Mouse (Mus musculus) liver, postnatal 0 days (tissue): ENCODE results near the gene F830045P16Rik. TPM values are rescaled to one million over a fixed set of nuclear protein-coding genes. Genes with fewer than 3 reads are reported as not detected.

Experiments used
- ATAC-seq: fragments of 200-750 bp; cut with Nextera tagmentation; 2 replicates; pipeline ENCODE4 v1.8.0; 2017; ENCODE audit warnings: mild to moderate bottlenecking, moderate library complexity
- DNase-seq: peaks from one replicate; pipeline ENCODE4 v3.0.0-alpha.2; 2016
- H3K27ac ChIP-seq: fragments of 300-500 bp; sonication (generic); 2 replicates; pipeline ENCODE4 v1.5.1; 2014; ENCODE audit warnings: antibody characterized with exemption, moderate library complexity, mild to moderate bottlenecking, low read depth
- H3K27me3 ChIP-seq: fragments of 300-500 bp; sonication (generic); 2 replicates; pipeline ENCODE4 v1.6.1; 2014; ENCODE audit warnings: low read length, control low read depth, mixed read lengths; ENCODE audit not compliant: insufficient read depth
- H3K36me3 ChIP-seq: fragments of 300-500 bp; sonication (generic); replicated peaks from 2 replicates; pipeline ENCODE4 v1.6.1; 2014; ENCODE audit warnings: mild to moderate bottlenecking, control low read depth, low read length, moderate library complexity, mixed read lengths; ENCODE audit not compliant: insufficient read depth
- H3K4me1 ChIP-seq: fragments of 300-500 bp; sonication (generic); 2 replicates; pipeline ENCODE4 v1.6.1; 2014; ENCODE audit warnings: antibody characterized with exemption, mild to moderate bottlenecking, control low read depth; ENCODE audit not compliant: insufficient read depth
- H3K4me2 ChIP-seq: fragments of 300-500 bp; sonication (generic); 2 replicates; pipeline ENCODE4 v1.6.1; 2014; ENCODE audit warnings: low read depth, mild to moderate bottlenecking, low read length, moderate library complexity, mixed read lengths
- H3K4me3 ChIP-seq: fragments of 300-500 bp; sonication (generic); 2 replicates; pipeline ENCODE4 v1.5.1; 2014; ENCODE audit warnings: low read depth, low read length
- H3K9ac ChIP-seq: fragments of 300-500 bp; sonication (generic); replicated peaks from 2 replicates; pipeline ENCODE4 v1.6.1; 2014; ENCODE audit warnings: mild to moderate bottlenecking, moderate library complexity
- H3K9me3 ChIP-seq: fragments of 300-500 bp; sonication (generic); 2 replicates; pipeline ENCODE4 v1.6.1; 2016; ENCODE audit warnings: mild to moderate bottlenecking, control low read depth, low read length, mixed read lengths
- CTCF ChIP-seq: sonication (generic); IDR thresholded peaks from 2 replicates; pipeline ENCODE4 v1.5.1; 2016; ENCODE audit warnings: antibody characterized with exemption, low read depth
- EP300 ChIP-seq: IDR thresholded peaks from 2 replicates; pipeline ENCODE4 v1.6.1; 2016; ENCODE audit warnings: antibody characterized with exemption, low read depth, mild to moderate bottlenecking
- WGBS: fragments of 180-500 bp; shearing (Covaris S2); extraction: QIAGEN DNeasy Blood & Tissue Kit; methylation state at CpG from one replicate; pipeline ENCODE4 v1.1.7; 2014; ENCODE audit not compliant: insufficient replicate concordance; 5-methylcytosine and 5-hydroxymethylcytosine counted together
- polyA plus RNA-seq: library from polyadenylated mRNA; unstranded; fragments of >200 nt; fragmentation: Nextera tagmentation; extraction: Ambion mirVana; gene quantifications from 2 replicates; pipeline ENCODE4 v1.2.1, GENCODE M21; 2015

F830045P16Rik gene
- polyA plus RNA-seq, 1 experiment from 2014 or later = not detected

GRCm38 (mm10) chr2:129531102-129531501, 5.3 kb downstream of the F830045P16Rik start:
- DNase-seq (no peak), ATAC-seq (no peak)
- Histone ChIP-seq H3K9me3 (no peaks in the 10 kb centered on the region), H3K4me1 (peaks cover 11% of the 10 kb centered on the region), H3K27me3 (no peaks in the 10 kb centered on the region), H3K4me3 (no peak overlapping the region), H3K4me2 (no peak overlapping the region), H3K27ac (no peak overlapping the region), H3K9ac (no peak overlapping the region), H3K36me3 (no peaks in the 10 kb centered on the region)
- no peak for TF ChIP-seq EP300
- no peak for TF ChIP-seq CTCF

DNA sequence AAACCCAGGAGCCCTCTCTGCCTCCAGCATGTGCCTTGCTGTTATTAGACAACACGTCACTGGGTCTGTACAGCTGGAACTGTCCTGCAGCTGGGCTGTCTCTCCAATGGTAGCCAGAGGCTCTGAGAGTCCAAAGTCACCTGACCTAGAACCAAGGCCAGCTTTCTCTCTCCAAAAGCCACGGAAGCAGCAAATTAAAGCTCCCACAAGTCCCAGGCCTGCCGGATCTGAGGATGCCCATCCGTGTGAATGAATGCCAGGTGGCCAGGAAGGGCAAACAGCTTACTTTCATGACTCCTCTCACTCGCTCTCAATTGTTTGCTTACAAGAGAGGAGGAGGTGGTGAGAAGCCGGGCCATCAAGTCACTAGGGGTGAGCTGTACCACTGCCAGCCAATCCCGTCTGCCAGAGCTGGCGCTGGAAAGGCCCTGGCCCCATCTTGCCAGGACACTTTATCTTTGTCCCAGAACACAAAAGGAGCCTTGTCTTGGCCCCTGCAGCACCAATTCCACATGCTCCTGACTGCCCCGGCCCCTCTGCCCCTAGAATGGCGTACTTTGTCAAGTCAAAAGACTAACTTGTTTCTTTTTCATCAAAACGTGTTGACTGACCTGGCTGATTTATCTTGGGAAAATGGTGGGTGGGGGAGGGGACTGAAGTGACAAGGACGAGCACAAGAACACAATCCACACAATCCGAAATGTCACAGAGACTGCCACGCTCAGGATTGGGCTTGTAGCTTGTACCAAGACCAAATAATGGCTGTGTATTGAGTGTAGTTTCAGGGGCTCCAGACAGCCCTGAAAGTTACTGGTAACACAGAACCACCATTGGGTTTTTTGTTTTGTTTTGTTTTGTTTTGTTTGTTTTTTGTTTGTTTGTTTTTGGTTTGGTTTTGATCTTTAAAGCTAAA, 6.8 kb downstream of the F830045P16Rik start:
- Histone ChIP-seq H3K9ac (no peak overlapping the region), H3K36me3 (no peaks in the 10 kb centered on the region), H3K4me1 (peaks cover 18% of the 10 kb centered on the region), H3K4me2 (no peak overlapping the region), H3K9me3 (no peaks in the 10 kb centered on the region), H3K4me3 (no peak overlapping the region), H3K27me3 (no peaks in the 10 kb centered on the region), H3K27ac (no peak overlapping the region)
- DNase-seq = no peak
- peak; percentile 65 for ATAC-seq
- TF ChIP-seq EP300 (no peak), CTCF (no peak)
- 64% methylated on average over 14 of the region's 14 CpGs for WGBS

DNA sequence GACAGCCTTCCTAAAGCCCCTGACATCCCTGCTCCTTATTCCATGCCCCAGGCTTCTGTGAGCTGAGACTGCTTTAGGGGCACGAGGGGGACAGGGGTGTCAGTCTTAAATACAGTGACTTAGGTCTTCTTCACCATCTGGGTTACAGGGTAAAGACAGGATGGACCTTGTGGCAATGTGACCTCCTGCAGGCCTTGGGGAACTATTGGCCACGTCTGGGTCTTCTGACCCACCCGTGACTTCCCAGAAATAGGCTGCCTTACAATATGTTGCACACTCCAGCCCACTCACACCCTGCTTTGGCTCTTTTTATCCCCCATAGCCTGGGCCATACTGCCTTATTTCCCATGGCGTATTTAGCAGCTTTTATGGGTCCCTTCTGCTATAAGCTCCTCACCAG, 8.5 kb downstream of the F830045P16Rik start:
- Histone ChIP-seq H3K4me1 (peaks cover 18% of the 10 kb centered on the region), H3K27ac (no peak overlapping the region), H3K36me3 (no peaks in the 10 kb centered on the region), H3K9me3 (no peaks in the 10 kb centered on the region), H3K4me2 (no peak overlapping the region), H3K27me3 (no peaks in the 10 kb centered on the region), H3K4me3 (no peak overlapping the region), H3K9ac (no peak overlapping the region)
- DNase-seq (no peak), ATAC-seq (no peak)
- no peak for TF ChIP-seq CTCF
- no peak for TF ChIP-seq EP300
- WGBS = 73% methylated on average over 4 of the region's 4 CpGs

DNA sequence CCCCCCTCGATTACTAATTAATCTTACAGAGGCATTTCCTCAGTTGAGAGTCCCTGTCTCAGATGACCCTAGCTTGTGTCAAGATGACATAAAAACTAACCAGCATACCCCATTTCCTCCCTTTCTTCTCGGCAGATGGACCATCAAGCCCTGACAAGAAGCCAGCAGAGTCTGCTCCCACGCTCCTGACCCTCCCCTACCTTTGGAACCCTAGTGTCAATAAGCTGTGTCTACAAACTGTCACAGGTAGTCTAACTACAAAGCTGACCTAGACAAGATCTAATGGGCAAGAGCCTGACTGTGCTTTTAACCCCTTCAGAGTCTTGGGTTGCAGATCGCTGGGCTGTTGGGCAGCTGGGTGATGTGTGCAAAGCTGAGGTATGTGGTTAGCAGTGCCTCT, 10.1 kb downstream of the F830045P16Rik start:
- H3K4me3 ChIP-seq = no peak overlapping the region
- no peaks in the 10 kb centered on the region for H3K36me3 ChIP-seq
- H3K4me1 ChIP-seq = peaks cover 18% of the 10 kb centered on the region
- no peak overlapping the region for H3K27ac ChIP-seq
- TF ChIP-seq EP300 (no peak), CTCF (no peak)
- H3K4me2 ChIP-seq = no peak overlapping the region
- 51% methylated on average over 4 of the region's 4 CpGs for WGBS
- no peak overlapping the region for H3K9ac ChIP-seq
- ATAC-seq = peak; percentile 64; the same call in 1 of the 2 replicates
- no peaks in the 10 kb centered on the region for H3K27me3 ChIP-seq
- no peaks in the 10 kb centered on the region for H3K9me3 ChIP-seq
- peak; percentile 13 for DNase-seq

DNA sequence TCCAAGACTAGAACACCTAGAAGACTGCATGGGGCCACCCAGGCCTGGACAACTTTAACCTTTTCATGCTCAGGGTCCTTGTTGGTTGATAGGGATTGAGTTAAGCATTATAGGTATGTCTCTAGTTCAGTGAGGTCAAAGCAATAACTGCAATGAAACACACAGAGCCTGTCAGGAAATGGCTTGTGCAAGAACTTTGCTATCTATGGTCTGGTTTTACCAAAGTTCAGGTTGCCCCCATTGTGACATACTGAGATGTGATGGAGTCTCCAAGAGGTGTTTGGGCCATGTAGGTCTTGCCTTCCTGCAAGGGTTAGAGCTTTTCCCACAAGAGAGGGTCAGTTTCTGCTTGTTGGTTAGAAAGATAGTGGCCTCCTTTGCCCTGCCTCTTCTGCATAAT, 10.8 kb downstream of the F830045P16Rik start:
- TF ChIP-seq CTCF (no peak), EP300 (no peak)
- H3K4me3 ChIP-seq = no peak overlapping the region
- no peak for ATAC-seq
- no peak overlapping the region for H3K9ac ChIP-seq
- peaks cover 18% of the 10 kb centered on the region for H3K4me1 ChIP-seq
- no peaks in the 10 kb centered on the region for H3K27me3 ChIP-seq
- H3K9me3 ChIP-seq = no peaks in the 10 kb centered on the region
- DNase-seq = peak; percentile 10
- H3K27ac ChIP-seq = no peak overlapping the region
- no peak overlapping the region for H3K4me2 ChIP-seq
- no peaks in the 10 kb centered on the region for H3K36me3 ChIP-seq

DNA sequence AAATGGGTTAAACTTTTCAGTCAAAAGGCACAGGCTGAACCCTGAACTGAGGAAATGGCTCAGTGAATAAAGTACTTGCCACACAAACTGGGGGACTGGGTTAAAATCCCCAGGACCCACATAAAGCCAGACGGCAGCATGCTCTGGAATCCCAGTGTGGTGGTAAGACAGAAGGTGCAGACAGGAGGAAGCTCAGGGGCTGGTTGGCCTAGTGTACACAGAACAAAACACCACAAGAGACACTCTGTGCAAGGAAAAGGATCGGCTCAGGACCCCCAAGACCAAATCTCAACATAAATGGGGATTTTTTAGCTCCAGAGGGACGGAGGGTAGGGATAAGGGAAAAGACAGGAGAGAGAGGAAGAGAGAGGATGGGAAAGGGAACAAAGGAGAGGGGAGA, 17.9 kb downstream of the F830045P16Rik start:
- Histone ChIP-seq H3K9ac (no peak overlapping the region), H3K27ac (no peak overlapping the region), H3K4me3 (no peak overlapping the region), H3K4me1 (peaks cover 12% of the 10 kb centered on the region), H3K9me3 (no peaks in the 10 kb centered on the region), H3K27me3 (no peaks in the 10 kb centered on the region), H3K4me2 (no peak overlapping the region), H3K36me3 (no peaks in the 10 kb centered on the region)
- ATAC-seq (no peak), DNase-seq (no peak)
- 77% methylated on average over 3 of the region's 3 CpGs for WGBS
- TF ChIP-seq EP300 = no peak
- no peak for TF ChIP-seq CTCF
